Comparison of ENCODE assay signal across 8 mouse cellular contexts in the genomic region with DNA sequence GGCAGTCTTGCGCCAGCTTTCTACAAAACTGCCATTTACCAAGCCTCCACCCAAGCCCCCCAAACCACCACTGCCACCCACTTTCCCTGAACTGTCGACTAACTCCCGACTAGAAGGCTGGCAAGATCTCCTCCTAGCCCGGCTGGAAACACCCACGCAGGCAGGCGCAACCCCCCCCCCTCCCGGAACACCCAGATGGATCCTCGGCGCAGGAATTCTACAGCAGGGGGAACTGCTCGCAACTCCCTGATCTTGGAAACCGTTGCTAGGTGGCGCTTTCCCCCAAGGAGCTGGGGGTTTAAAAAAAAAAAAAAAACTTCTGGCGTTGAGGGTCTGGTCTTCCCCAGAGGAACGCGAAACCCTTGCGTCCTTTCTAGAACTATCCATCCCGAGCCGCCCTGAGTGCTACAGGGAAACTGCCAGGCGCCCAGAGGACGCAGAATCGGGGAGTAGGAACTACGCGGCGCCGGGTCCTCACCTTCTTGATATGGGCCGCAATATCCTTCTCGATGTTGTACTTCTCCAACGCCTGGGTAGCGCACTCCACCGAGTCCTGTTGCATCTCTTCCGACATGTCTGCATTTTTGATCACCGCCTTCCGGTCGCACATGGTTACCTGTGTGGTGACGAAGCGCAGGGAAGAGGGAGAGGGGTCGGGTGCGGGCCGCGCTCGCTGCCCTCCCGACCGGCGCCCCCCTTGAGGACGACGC. TPM values are rescaled to one million over a fixed set of nuclear protein-coding genes. Genes with fewer than 3 reads are reported as not detected.
DNase-seq lines count a peak whose midpoint lies in the region; ATAC-seq and TF ChIP-seq lines count a peak whose summit lies in the region.

No protein-coding gene starts in this region.

- H3K36me3 ChIP-seq in MEL (ENCODE audit: control insufficient read depth in 1 of 2, insufficient read depth in 2 of 2, low read length in 2 of 2), result peaks cover 15 to 24% of the 10 kb centered on the region in 2 experiments
- H3K36me3 ChIP-seq in heart, embryonic 14.5 days (ENCODE audit: control insufficient read depth, insufficient read depth, low read length), result peaks cover 45% of the 10 kb centered on the region
- peaks cover 21% of the 10 kb centered on the region for H3K36me3 ChIP-seq in kidney, postnatal 0 days (ENCODE audit: insufficient read depth, low read length)
- peaks cover 34% of the 10 kb centered on the region for H3K36me3 ChIP-seq in liver, embryonic 14.5 days (replicated peaks; ENCODE audit: control insufficient read depth, insufficient read depth, low read depth)
- peaks cover 38% of the 10 kb centered on the region for H3K36me3 ChIP-seq in neural tube, embryonic 13.5 days

- TF ChIP-seq POLR2A in MEL (IDR thresholded peaks at IDR 0.05; ENCODE audit: control insufficient read depth in 1 of 2, insufficient read depth in 1 of 2, low read depth in 1 of 2, low read length in 2 of 2, poor library complexity in 1 of 2), result no peak

- TF ChIP-seq CTCF in MEL (IDR thresholded peaks at IDR 0.05 in 2 of 3, conservative IDR thresholded peaks at IDR 0.05 in 1 of 3; ENCODE audit: control insufficient read depth in 1 of 3, insufficient read depth in 1 of 3, low read depth in 2 of 3, low read length in 3 of 3, poor library complexity in 1 of 3, severe bottlenecking in 1 of 3), result peak in 2 of 3 experiments; percentile 5 to 21; a peak in 2 of 6 replicates
- TF ChIP-seq CTCF in kidney, postnatal 0 days (IDR thresholded peaks at IDR 0.05; ENCODE audit: low read depth), result peak; percentile 56
- peak; percentile 32; the same call in 1 of the 2 replicates for TF ChIP-seq CTCF in liver, embryonic 14.5 days (IDR thresholded peaks at IDR 0.05; ENCODE audit: low read depth)

- no peak for TF ChIP-seq EP300 in MEL (IDR thresholded peaks at IDR 0.05; ENCODE audit: low read depth in 1 of 2, low read length in 2 of 2)
- no peak for TF ChIP-seq EP300 in liver, embryonic 14.5 days (IDR thresholded peaks at IDR 0.05; ENCODE audit: low read depth)

- H3K27me3 ChIP-seq in MEL (ENCODE audit: control insufficient read depth in 1 of 2, insufficient read depth in 2 of 2, low read length in 2 of 2), result no peaks in the 10 kb centered on the region
- H3K27me3 ChIP-seq in heart, embryonic 14.5 days (ENCODE audit: control insufficient read depth, insufficient read depth, low read length), result no peaks in the 10 kb centered on the region
- no peaks in the 10 kb centered on the region for H3K27me3 ChIP-seq in kidney, postnatal 0 days (ENCODE audit: insufficient read depth, low read length)
- no peaks in the 10 kb centered on the region for H3K27me3 ChIP-seq in liver, embryonic 14.5 days (ENCODE audit: control insufficient read depth, insufficient read depth, low read length)
- H3K27me3 ChIP-seq in neural tube, embryonic 13.5 days, result no peaks in the 10 kb centered on the region

- DNase-seq in MEL (ENCODE audit: low read depth, low spot score), result peak; percentile 73
- peak; percentile 80 for DNase-seq in brain, embryonic 18.5 days (ENCODE audit: low read depth, low spot score)
- peak; percentile 52 for DNase-seq in fibroblast of lung, adult 2 months (ENCODE audit: low read depth)
- peak; percentile 93 for DNase-seq in kidney, postnatal 0 days (ENCODE audit: low spot score)
- DNase-seq in liver, embryonic 14.5 days (ENCODE audit: low read depth in 3 of 3, low spot score in 3 of 3), result no peak
- peak; percentile 56 to 65 for DNase-seq in urinary bladder, postnatal 4 days (ENCODE audit: low spot score in 2 of 2)

- peak overlapping the region; percentile 83 for H3K4me2 ChIP-seq in heart, embryonic 14.5 days (ENCODE audit: low read length)
- peak overlapping the region; percentile 70 for H3K4me2 ChIP-seq in kidney, postnatal 0 days (ENCODE audit: low read length)
- peak overlapping the region; percentile 84 for H3K4me2 ChIP-seq in liver, embryonic 14.5 days (ENCODE audit: low read depth)
- peak overlapping the region; percentile 77 for H3K4me2 ChIP-seq in neural tube, embryonic 13.5 days

- H3K9ac ChIP-seq in MEL (ENCODE audit: control insufficient read depth, low read depth, low read length, poor library complexity, severe bottlenecking), result peak overlapping the region; percentile 81
- peak overlapping the region; percentile 89 for H3K9ac ChIP-seq in heart, embryonic 14.5 days (ENCODE audit: low read length)
- peak overlapping the region; percentile 84 for H3K9ac ChIP-seq in kidney, postnatal 0 days (ENCODE audit: low read depth, low read length)
- peak overlapping the region; percentile 89 for H3K9ac ChIP-seq in liver, embryonic 14.5 days (replicated peaks)
- peak overlapping the region; percentile 94 for H3K9ac ChIP-seq in neural tube, embryonic 13.5 days

- H3K4me3 ChIP-seq in MEL (ENCODE audit: control insufficient read depth in 1 of 2, insufficient read depth in 1 of 2, low read depth in 2 of 2, low read length in 2 of 2), result peak overlapping the region; percentile 86 to 89
- peak overlapping the region; percentile 82 to 97 for H3K4me3 ChIP-seq in heart, embryonic 14.5 days (ENCODE audit: control insufficient read depth in 1 of 2, insufficient read depth in 1 of 2, low read depth in 1 of 2, low read length in 2 of 2)
- peak overlapping the region; percentile 79 for H3K4me3 ChIP-seq in kidney, postnatal 0 days (replicated peaks; ENCODE audit: low read depth, low read length)
- H3K4me3 ChIP-seq in liver, embryonic 14.5 days (ENCODE audit: insufficient read depth in 1 of 2, low read depth in 2 of 2, low read length in 2 of 2), result peak overlapping the region; percentile 86 to 94
- H3K4me3 ChIP-seq in neural tube, embryonic 13.5 days, result peak overlapping the region; percentile 70

- 1% methylated on average over 46 of the region's 46 CpGs for WGBS in heart, embryonic 14.5 days
- WGBS in kidney, postnatal 0 days, result under 1% methylated on average over 46 of the region's 46 CpGs
- under 1% methylated on average over 46 of the region's 46 CpGs for WGBS in liver, embryonic 14.5 days (ENCODE audit: insufficient replicate concordance)
- WGBS in neural tube, embryonic 13.5 days, result under 1% methylated on average over 46 of the region's 46 CpGs

- H3K27ac ChIP-seq in MEL (ENCODE audit: control insufficient read depth, low read depth, low read length), result peak overlapping the region; percentile 73
- peak overlapping the region; percentile 74 to 89 for H3K27ac ChIP-seq in heart, embryonic 14.5 days (replicated peaks in 1 of 2; ENCODE audit: control insufficient read depth in 1 of 2, insufficient read depth in 1 of 2, low read depth in 2 of 2, low read length in 2 of 2)
- H3K27ac ChIP-seq in kidney, postnatal 0 days, result peak overlapping the region; percentile 95
- H3K27ac ChIP-seq in liver, embryonic 14.5 days, result peak overlapping the region; percentile 74
- H3K27ac ChIP-seq in neural tube, embryonic 13.5 days (replicated peaks), result peak overlapping the region; percentile 96

- H3K9me3 ChIP-seq in MEL (replicated peaks; ENCODE audit: insufficient read depth, low read length), result no peaks in the 10 kb centered on the region
- no peaks in the 10 kb centered on the region for H3K9me3 ChIP-seq in heart, embryonic 14.5 days (ENCODE audit: control insufficient read depth, low read length)
- H3K9me3 ChIP-seq in kidney, postnatal 0 days (replicated peaks; ENCODE audit: low read length), result no peaks in the 10 kb centered on the region
- H3K9me3 ChIP-seq in liver, embryonic 14.5 days (ENCODE audit: control insufficient read depth, low read length), result no peaks in the 10 kb centered on the region
- no peaks in the 10 kb centered on the region for H3K9me3 ChIP-seq in neural tube, embryonic 13.5 days

- no peak; the same call in none of the 2 replicates for TF ChIP-seq RAD21 in MEL (IDR thresholded peaks at IDR 0.05; ENCODE audit: low read depth, low read length)

- H3K4me1 ChIP-seq in MEL (ENCODE audit: control insufficient read depth in 1 of 2, insufficient read depth in 2 of 2, low read length in 2 of 2), result peaks cover 0 to 17% of the 10 kb centered on the region in 2 experiments; a peak in 3 of 4 replicates
- peaks cover 4 to 24% of the 10 kb centered on the region in 2 experiments for H3K4me1 ChIP-seq in heart, embryonic 14.5 days (ENCODE audit: control insufficient read depth in 2 of 2, insufficient read depth in 2 of 2, low read length in 2 of 2)
- H3K4me1 ChIP-seq in kidney, postnatal 0 days (replicated peaks; ENCODE audit: insufficient read depth, low read length), result peaks cover 13% of the 10 kb centered on the region; the same call in 1 of the 2 replicates
- H3K4me1 ChIP-seq in liver, embryonic 14.5 days (replicated peaks; ENCODE audit: control insufficient read depth in 2 of 2, insufficient read depth in 2 of 2, low read length in 1 of 2), result peaks cover 25 to 41% of the 10 kb centered on the region in 2 experiments
- H3K4me1 ChIP-seq in neural tube, embryonic 13.5 days (replicated peaks), result peaks cover 39% of the 10 kb centered on the region

- peaks cover 20% of the 10 kb centered on the region for H3K79me2 ChIP-seq in MEL (ENCODE audit: control insufficient read depth, insufficient read depth, low read length, poor library complexity)

- no peak; the same call in 1 of the 2 replicates for ATAC-seq in heart, embryonic 14.5 days (ENCODE audit: insufficient number of reproducible peaks, insufficient read depth, low FRiP score, low read depth)
- ATAC-seq in kidney, postnatal 0 days (replicated peaks; ENCODE audit: low FRiP score, low read depth), result no peak; the same call in 1 of the 2 replicates
- peak; percentile 19 for ATAC-seq in liver, embryonic 14.5 days (ENCODE audit: insufficient read depth)
- ATAC-seq in neural tube, embryonic 13.5 days (ENCODE audit: low read depth), result peak; percentile 64

RNA-seq across cellular contexts. Expression of gene Dynll1, which starts 0.6 kb away (rescaled TPM):
- total RNA-seq in MEL (2012; rRNA removed), result 714 and 736 TPM in 2 replicates
- 100 to 1,000 TPM; 561 to 740 TPM for polyA plus RNA-seq in MEL (2012; ENCODE audit: insufficient read depth in 1 of 2, insufficient read length in 2 of 2, low read depth in 1 of 2, low replicate concordance in 2 of 2, missing spikeins in 1 of 2)
- polyA plus RNA-seq in heart, embryonic 14.5 days (2014; fragmentation: Nextera tagmentation; extraction: Ambion mirVana), result 1,218 and 1,301 TPM in 2 replicates
- polyA plus RNA-seq in kidney, postnatal 0 days (2015; fragmentation: Nextera tagmentation; extraction: Ambion mirVana), result 1,395 and 1,475 TPM in 2 replicates
- 63.0 and 152 TPM in 2 replicates for polyA plus RNA-seq in liver, embryonic 14.5 days (2012; rRNA removed)
- 636 and 642 TPM in 2 replicates for polyA plus RNA-seq in liver, embryonic 14.5 days (2014; fragmentation: Nextera tagmentation; extraction: Ambion mirVana)
- 1,475 and 1,543 TPM in 2 replicates for polyA plus RNA-seq in neural tube, embryonic 13.5 days (2015; fragmentation: Nextera tagmentation; extraction: Ambion mirVana)

RNA-seq across cellular contexts. Expression of gene Coq5, which starts 20.7 kb away (rescaled TPM):
- total RNA-seq in MEL (2012; rRNA removed), result 39.7 and 43.3 TPM in 2 replicates
- 10 to 100 TPM in 1 of 2 experiments, not detected in 1; 40.5 TPM for polyA plus RNA-seq in MEL (2012; ENCODE audit: insufficient read depth in 1 of 2, insufficient read length in 2 of 2, low read depth in 1 of 2, low replicate concordance in 2 of 2, missing spikeins in 1 of 2)
- polyA plus RNA-seq in heart, embryonic 14.5 days (2014; fragmentation: Nextera tagmentation; extraction: Ambion mirVana), result 75.1 and 82.1 TPM in 2 replicates
- 44.7 and 46.6 TPM in 2 replicates for polyA plus RNA-seq in kidney, postnatal 0 days (2015; fragmentation: Nextera tagmentation; extraction: Ambion mirVana)
- polyA plus RNA-seq in liver, embryonic 14.5 days (2012; rRNA removed), result 8.2 and 10.3 TPM in 2 replicates
- polyA plus RNA-seq in liver, embryonic 14.5 days (2014; fragmentation: Nextera tagmentation; extraction: Ambion mirVana), result 28.4 and 28.7 TPM in 2 replicates
- 49.9 and 58.7 TPM in 2 replicates for polyA plus RNA-seq in neural tube, embryonic 13.5 days (2015; fragmentation: Nextera tagmentation; extraction: Ambion mirVana)

RNA-seq across cellular contexts. Expression of gene Srsf9, which starts 26.8 kb away (rescaled TPM):
- total RNA-seq in MEL (2012; rRNA removed), result 80.0 and 98.0 TPM in 2 replicates
- polyA plus RNA-seq in MEL (2012; ENCODE audit: insufficient read depth in 1 of 2, insufficient read length in 2 of 2, low read depth in 1 of 2, low replicate concordance in 2 of 2, missing spikeins in 1 of 2), result 100 to 1,000 TPM in 1 of 2 experiments, not detected in 1; 170 TPM
- 95.0 and 104 TPM in 2 replicates for polyA plus RNA-seq in heart, embryonic 14.5 days (2014; fragmentation: Nextera tagmentation; extraction: Ambion mirVana)
- polyA plus RNA-seq in kidney, postnatal 0 days (2015; fragmentation: Nextera tagmentation; extraction: Ambion mirVana), result 234 and 251 TPM in 2 replicates
- polyA plus RNA-seq in liver, embryonic 14.5 days (2012; rRNA removed), result 31.8 and 46.2 TPM in 2 replicates
- polyA plus RNA-seq in liver, embryonic 14.5 days (2014; fragmentation: Nextera tagmentation; extraction: Ambion mirVana), result 81.6 and 93.6 TPM in 2 replicates
- 170 and 220 TPM in 2 replicates for polyA plus RNA-seq in neural tube, embryonic 13.5 days (2015; fragmentation: Nextera tagmentation; extraction: Ambion mirVana)

RNA-seq across cellular contexts. Expression of gene Rnf10, which starts 27.5 kb away (rescaled TPM):
- 44.4 and 57.3 TPM in 2 replicates for total RNA-seq in MEL (2012; rRNA removed)
- 100 to 1,000 TPM; 165 to 254 TPM for polyA plus RNA-seq in MEL (2012; ENCODE audit: insufficient read depth in 1 of 2, insufficient read length in 2 of 2, low read depth in 1 of 2, low replicate concordance in 2 of 2, missing spikeins in 1 of 2)
- 77.1 and 83.9 TPM in 2 replicates for polyA plus RNA-seq in heart, embryonic 14.5 days (2014; fragmentation: Nextera tagmentation; extraction: Ambion mirVana)
- polyA plus RNA-seq in kidney, postnatal 0 days (2015; fragmentation: Nextera tagmentation; extraction: Ambion mirVana), result 120 and 124 TPM in 2 replicates
- 84.1 and 97.0 TPM in 2 replicates for polyA plus RNA-seq in liver, embryonic 14.5 days (2012; rRNA removed)
- 60.2 and 68.3 TPM in 2 replicates for polyA plus RNA-seq in liver, embryonic 14.5 days (2014; fragmentation: Nextera tagmentation; extraction: Ambion mirVana)
- 185 and 190 TPM in 2 replicates for polyA plus RNA-seq in neural tube, embryonic 13.5 days (2015; fragmentation: Nextera tagmentation; extraction: Ambion mirVana)

RNA-seq across cellular contexts. Expression of gene Gatc, which starts 40.8 kb away (rescaled TPM):
- 6.3 and 6.5 TPM in 2 replicates for total RNA-seq in MEL (2012; rRNA removed)
- 10 to 100 TPM in 1 of 2 experiments, not detected in 1; 32.2 TPM for polyA plus RNA-seq in MEL (2012; ENCODE audit: insufficient read depth in 1 of 2, insufficient read length in 2 of 2, low read depth in 1 of 2, low replicate concordance in 2 of 2, missing spikeins in 1 of 2)
- polyA plus RNA-seq in heart, embryonic 14.5 days (2014; fragmentation: Nextera tagmentation; extraction: Ambion mirVana), result 28.3 and 29.1 TPM in 2 replicates
- polyA plus RNA-seq in kidney, postnatal 0 days (2015; fragmentation: Nextera tagmentation; extraction: Ambion mirVana), result 19.8 and 20.8 TPM in 2 replicates
- polyA plus RNA-seq in liver, embryonic 14.5 days (2012; rRNA removed), result 11.6 and 12.5 TPM in 2 replicates
- polyA plus RNA-seq in liver, embryonic 14.5 days (2014; fragmentation: Nextera tagmentation; extraction: Ambion mirVana), result 13.6 and 15.4 TPM in 2 replicates
- polyA plus RNA-seq in neural tube, embryonic 13.5 days (2015; fragmentation: Nextera tagmentation; extraction: Ambion mirVana), result 36.7 and 41.1 TPM in 2 replicates

Comparison
In these comparisons a context has a peak if more than half of its experiments do, and no peak if none do; other contexts are left out.
1. DNase-seq: peak in MEL (single experiment), brain, embryonic 18.5 days (single experiment), fibroblast of lung, adult 2 months (single experiment), kidney, postnatal 0 days (single experiment) and urinary bladder, postnatal 4 days (2 of 2); none in liver, embryonic 14.5 days (0 of 3).
2. ATAC-seq: peak in liver, embryonic 14.5 days (single experiment) and neural tube, embryonic 13.5 days (single experiment); none in heart, embryonic 14.5 days (single experiment) and kidney, postnatal 0 days (single experiment).
3. Peak in every context shown above with its lines, with median percentiles within 50 percentile points of each other: H3K27ac ChIP-seq, H3K4me3 ChIP-seq, H3K9ac ChIP-seq, CTCF ChIP-seq and H3K4me2 ChIP-seq.